In genomic region chr8:62952481-62952880, GRCm38 (mm10) we compare ENCODE assay signal across 10 mouse cellular contexts. TPM values are rescaled to one million over a fixed set of nuclear protein-coding genes. Genes with fewer than 3 reads are reported as not detected.
DNase-seq lines count a peak whose midpoint lies in the region; ATAC-seq lines count a peak whose summit lies in the region.
"Had no signal": no experiment of that assay in that cellular context is flagged by ENCODE, and none has a peak within 500 bp of the region (broad histone marks: within the 10 kb centered on the region; RNA-seq: fewer than 3 reads in every experiment).

No protein-coding gene starts in this region.

- H3K9me3 ChIP-seq in kidney, embryonic 16.5 days (ENCODE audit: low read length) = no peaks in the 10 kb centered on the region
- H3K9me3 ChIP-seq in forebrain, embryonic 16.5 days (ENCODE audit: control insufficient read depth, low read length) = no peaks in the 10 kb centered on the region

- no peak overlapping the region for H3K9ac ChIP-seq in kidney, embryonic 16.5 days (replicated peaks; ENCODE audit: low read length)
- H3K9ac ChIP-seq in forebrain, embryonic 16.5 days (replicated peaks; ENCODE audit: low read depth, low read length) = no peak overlapping the region

- 14% methylated on average over 3 of the region's 3 CpGs for WGBS in kidney, embryonic 16.5 days
- WGBS in forebrain, embryonic 16.5 days = 14% methylated on average over 3 of the region's 3 CpGs

- DNase-seq in kidney, adult 8-10 months = no peak
- peak; percentile 28 to 34 for DNase-seq in left cerebral cortex, postnatal 25 days (ENCODE audit: low spot score in 2 of 2)
- peak; percentile 22 to 27 for DNase-seq in right cerebral cortex, postnatal 10 days (ENCODE audit: low spot score in 2 of 2)
- no peak for DNase-seq in lung, adult 18-20 months
- no peak for DNase-seq in lung, postnatal 25 days (ENCODE audit: low spot score)
- no peak for DNase-seq in kidney, adult 9 months
- DNase-seq: kidney, postnatal 10 days had no signal

- no peak overlapping the region for H3K27ac ChIP-seq in kidney, embryonic 16.5 days (ENCODE audit: low read length)
- H3K27ac ChIP-seq in forebrain, embryonic 16.5 days (ENCODE audit: low read length) = no peak overlapping the region

- H3K27me3 ChIP-seq in kidney, embryonic 16.5 days (ENCODE audit: insufficient read depth, low read length) = peaks cover 12% of the 10 kb centered on the region
- peaks cover 4% of the 10 kb centered on the region; the same call in 1 of the 2 replicates for H3K27me3 ChIP-seq in forebrain, embryonic 16.5 days (replicated peaks; ENCODE audit: control insufficient read depth, insufficient read depth, low read length)

- peak overlapping the region; percentile 88 for H3K4me2 ChIP-seq in kidney, embryonic 16.5 days (replicated peaks; ENCODE audit: low read depth, low read length)
- H3K4me2 ChIP-seq in forebrain, embryonic 16.5 days (ENCODE audit: low read length) = peak overlapping the region; percentile 96

- intact Hi-C loops in left cerebral cortex, postnatal 25 days (cut with DNase I) = no loop called here

- H3K36me3 ChIP-seq in kidney, embryonic 16.5 days (ENCODE audit: insufficient read depth, low read length) = no peaks in the 10 kb centered on the region
- no peaks in the 10 kb centered on the region for H3K36me3 ChIP-seq in forebrain, embryonic 16.5 days (ENCODE audit: control insufficient read depth, insufficient read depth)

- 0 out of 2 replicates have a peak, but pooled peaks cover 3% of the 10 kb centered on the region for H3K4me1 ChIP-seq in kidney, embryonic 16.5 days (ENCODE audit: insufficient read depth, low read length)
- peaks cover 10% of the 10 kb centered on the region for H3K4me1 ChIP-seq in forebrain, embryonic 16.5 days (replicated peaks; ENCODE audit: control insufficient read depth, insufficient read depth, low read length)

- peak; percentile 58; the same call in 1 of the 2 replicates for ATAC-seq in kidney, embryonic 16.5 days (ENCODE audit: low FRiP score, low TSS enrichment)
- no peak for ATAC-seq in forebrain, embryonic 16.5 days

- peak overlapping the region; percentile 53 for H3K4me3 ChIP-seq in kidney, embryonic 16.5 days (ENCODE audit: low read length)
- peak overlapping the region; percentile 64 for H3K4me3 ChIP-seq in forebrain, embryonic 16.5 days (replicated peaks; ENCODE audit: low read length)
- H3K4me3 ChIP-seq: myocyte had no signal

RNA-seq across cellular contexts. Expression of gene Spock3, which starts 1.7 kb away (rescaled TPM):
- polyA plus RNA-seq in kidney, embryonic 16.5 days (2015; fragmentation: Nextera tagmentation; extraction: Ambion mirVana) = 3.3 and 3.5 TPM in 2 replicates
- 19.2 and 29.9 TPM in 2 replicates for polyA plus RNA-seq in forebrain, embryonic 16.5 days (2015; fragmentation: Nextera tagmentation; extraction: Ambion mirVana)
- 10 to 100 TPM; 70.9 to 87.9 TPM for total RNA-seq in left cerebral cortex, postnatal 25 days (2021)
- polyA plus RNA-seq: myocyte had no signal

Comparison
In these comparisons a context has a peak if more than half of its experiments do, and no peak if none do; other contexts are left out.
1. DNase-seq: peak in left cerebral cortex, postnatal 25 days (2 of 2) and right cerebral cortex, postnatal 10 days (2 of 2); none in kidney, adult 8-10 months (0 of 2), lung, adult 18-20 months (0 of 2), lung, postnatal 25 days (single experiment) and kidney, adult 9 months (single experiment).